Mouse (Mus musculus) erythroblast, embryonic 14.5 days (primary cell): ENCODE data around the gene Actr1a.

ENCODE experiments used
- GATA1 ChIP-seq: IDR thresholded peaks from 2 replicates; pipeline ENCODE4 v1.6.1; 2012; ENCODE audit warnings: low read length, inconsistent platforms, mixed read lengths
- TAL1 ChIP-seq: IDR thresholded peaks from 3 replicates; pipeline ENCODE4 v1.6.1; 2012; ENCODE audit warnings: low read length, inconsistent platforms, mixed read lengths

GRCm38 (mm10) chr19:46418051-46418450, 22.5 kb upstream of the Actr1a start:
- TF ChIP-seq TAL1 (no peak), GATA1 (no peak)
